Mouse (Mus musculus): Measurements from ENCODE around the gene Pik3r5. TPM values are rescaled to one million over a fixed set of nuclear protein-coding genes. Genes with fewer than 3 reads are reported as not detected.

Pik3r5 gene
- total and polyA plus RNA-seq, 2 experiments from 2014 or later, result 0.52 to 1.0 TPM

GRCm38 (mm10) chr11:68389621-68390020, 42.3 kb upstream of the Pik3r5 start:
- Histone ChIP-seq H3K9ac (replicated peaks; ENCODE audit: low read length, poor library complexity, severe bottlenecking) (no peak overlapping the region), H3K36me3 (ENCODE audit: insufficient read depth, low read length) (no peaks in the 10 kb centered on the region), H3K27me3 (ENCODE audit: insufficient read depth, low read length) (peaks cover 58% of the 10 kb centered on the region), H3K4me1 (ENCODE audit: insufficient read depth, low read length) (peaks cover 4% of the 10 kb centered on the region), H3K4me3 (ENCODE audit: low read depth, low read length) (no peak overlapping the region), H3K9me3 (ENCODE audit: low read length) (no peaks in the 10 kb centered on the region), H3K4me2 (ENCODE audit: low read depth, low read length, poor library complexity, severe bottlenecking) (no peak overlapping the region), H3K27ac (ENCODE audit: low read depth, low read length) (no peak overlapping the region)
- TF ChIP-seq CTCF (IDR thresholded peaks at IDR 0.05), result no peak
- WGBS, result 8% methylated on average over 8 of the region's 8 CpGs
- ATAC-seq (ENCODE audit: low FRiP score) (no peak), DNase-seq (ENCODE audit: low spot score) (no peak)

- 19% methylated on average over 19 of the region's 19 CpGs for WGBS
- Histone ChIP-seq H3K36me3 (ENCODE audit: insufficient read depth, low read length) (no peaks in the 10 kb centered on the region), H3K4me3 (ENCODE audit: low read depth, low read length) (no peak overlapping the region), H3K9ac (replicated peaks; ENCODE audit: low read length, poor library complexity, severe bottlenecking) (no peak overlapping the region), H3K4me1 (ENCODE audit: insufficient read depth, low read length) (peaks cover 4% of the 10 kb centered on the region), H3K4me2 (ENCODE audit: low read depth, low read length, poor library complexity, severe bottlenecking) (no peak overlapping the region), H3K27me3 (ENCODE audit: insufficient read depth, low read length) (peaks cover 51% of the 10 kb centered on the region), H3K9me3 (ENCODE audit: low read length) (no peaks in the 10 kb centered on the region), H3K27ac (ENCODE audit: low read depth, low read length) (no peak overlapping the region)
- ATAC-seq (ENCODE audit: low FRiP score), result no peak
- DNase-seq (ENCODE audit: low spot score), result no peak
- no peak for TF ChIP-seq CTCF (IDR thresholded peaks at IDR 0.05)
Observed at GRCm38 (mm10) chr11:68390381-68391287, 41.3 kb upstream of the Pik3r5 start.

GRCm38 (mm10) chr11:68393897-68394490, 37.9 kb upstream of the Pik3r5 start:
- Histone ChIP-seq H3K36me3 (ENCODE audit: insufficient read depth, low read length) (no peaks in the 10 kb centered on the region), H3K4me2 (ENCODE audit: low read depth, low read length, poor library complexity, severe bottlenecking) (no peak overlapping the region), H3K4me1 (ENCODE audit: insufficient read depth, low read length) (no peaks in the 10 kb centered on the region), H3K9me3 (ENCODE audit: low read length) (no peaks in the 10 kb centered on the region), H3K9ac (replicated peaks; ENCODE audit: low read length, poor library complexity, severe bottlenecking) (no peak overlapping the region), H3K27ac (ENCODE audit: low read depth, low read length) (no peak overlapping the region), H3K4me3 (ENCODE audit: low read depth, low read length) (no peak overlapping the region), H3K27me3 (ENCODE audit: insufficient read depth, low read length) (peaks cover 59% of the 10 kb centered on the region)
- ATAC-seq (ENCODE audit: low FRiP score) (no peak), DNase-seq (ENCODE audit: low spot score) (no peak)
- TF ChIP-seq CTCF (IDR thresholded peaks at IDR 0.05), result no peak
- WGBS, result 28% methylated on average over 2 of the region's 2 CpGs

GRCm38 (mm10) chr11:68394749-68395148, 37.2 kb upstream of the Pik3r5 start:
- H3K9me3 ChIP-seq (ENCODE audit: low read length), result no peaks in the 10 kb centered on the region
- no peak overlapping the region for H3K9ac ChIP-seq (replicated peaks; ENCODE audit: low read length, poor library complexity, severe bottlenecking)
- no peak for TF ChIP-seq CTCF (IDR thresholded peaks at IDR 0.05)
- no peak overlapping the region for H3K27ac ChIP-seq (ENCODE audit: low read depth, low read length)
- no peak overlapping the region for H3K4me3 ChIP-seq (ENCODE audit: low read depth, low read length)
- ATAC-seq (ENCODE audit: low FRiP score) (no peak), DNase-seq (ENCODE audit: low spot score) (no peak)
- H3K27me3 ChIP-seq (ENCODE audit: insufficient read depth, low read length), result peaks cover 60% of the 10 kb centered on the region
- no peaks in the 10 kb centered on the region for H3K4me1 ChIP-seq (ENCODE audit: insufficient read depth, low read length)
- WGBS, result 59% methylated on average over 4 of the region's 4 CpGs
- no peak overlapping the region for H3K4me2 ChIP-seq (ENCODE audit: low read depth, low read length, poor library complexity, severe bottlenecking)
- H3K36me3 ChIP-seq (ENCODE audit: insufficient read depth, low read length), result no peaks in the 10 kb centered on the region

GRCm38 (mm10) chr11:68395546-68395945, 36.4 kb upstream of the Pik3r5 start:
- Histone ChIP-seq H3K27ac (ENCODE audit: low read depth, low read length) (no peak overlapping the region), H3K9me3 (ENCODE audit: low read length) (no peaks in the 10 kb centered on the region), H3K27me3 (ENCODE audit: insufficient read depth, low read length) (peaks cover 58% of the 10 kb centered on the region), H3K36me3 (ENCODE audit: insufficient read depth, low read length) (no peaks in the 10 kb centered on the region), H3K9ac (replicated peaks; ENCODE audit: low read length, poor library complexity, severe bottlenecking) (no peak overlapping the region), H3K4me2 (ENCODE audit: low read depth, low read length, poor library complexity, severe bottlenecking) (no peak overlapping the region), H3K4me1 (ENCODE audit: insufficient read depth, low read length) (no peaks in the 10 kb centered on the region), H3K4me3 (ENCODE audit: low read depth, low read length) (no peak overlapping the region)
- ATAC-seq (ENCODE audit: low FRiP score) (no peak), DNase-seq (ENCODE audit: low spot score) (no peak)
- TF ChIP-seq CTCF (IDR thresholded peaks at IDR 0.05), result no peak
- 62% methylated on average over 5 of the region's 5 CpGs for WGBS
